Mouse (Mus musculus) heart, embryonic 12.5 days (tissue): Measurements from ENCODE around the gene Ggt6. TPM values are rescaled to one million over a fixed set of nuclear protein-coding genes. Genes with fewer than 3 reads are reported as not detected.

ENCODE experiments used
- ATAC-seq: fragments of 200-750 bp; cut with Nextera tagmentation; 2 replicates; pipeline ENCODE4 v1.8.0; 2017; ENCODE audit warnings: moderate TSS enrichment, moderate library complexity; ENCODE audit not compliant: insufficient number of reproducible peaks, low FRiP score
- H3K27ac ChIP-seq: fragments of 300-500 bp; sonication (generic); 2 replicates; pipeline ENCODE4 v1.5.1; 2016; ENCODE audit warnings: mild to moderate bottlenecking, moderate library complexity; ENCODE audit not compliant: poor library complexity, severe bottlenecking
- H3K27me3 ChIP-seq: fragments of 300-500 bp; sonication (generic); replicated peaks from 2 replicates; pipeline ENCODE4 v1.6.1; 2016; ENCODE audit warnings: mild to moderate bottlenecking, moderate library complexity
- H3K36me3 ChIP-seq: fragments of 300-500 bp; sonication (generic); 2 replicates; pipeline ENCODE4 v1.6.1; 2016; ENCODE audit warnings: mild to moderate bottlenecking, moderate library complexity
- H3K4me1 ChIP-seq: fragments of 300-500 bp; sonication (generic); replicated peaks from 2 replicates; pipeline ENCODE4 v1.6.1; 2016; ENCODE audit warnings: mild to moderate bottlenecking
- H3K4me2 ChIP-seq: fragments of 300-500 bp; sonication (generic); 2 replicates; pipeline ENCODE4 v1.6.1; 2016; ENCODE audit warnings: mild to moderate bottlenecking, moderate library complexity
- H3K4me3 ChIP-seq: fragments of 300-500 bp; sonication (generic); 2 replicates; pipeline ENCODE4 v1.5.1; 2016; ENCODE audit warnings: mild to moderate bottlenecking
- H3K9ac ChIP-seq: fragments of 300-500 bp; sonication (generic); 2 replicates; pipeline ENCODE4 v1.6.1; 2016; ENCODE audit warnings: mild to moderate bottlenecking, moderate library complexity
- H3K9me3 ChIP-seq: fragments of 300-500 bp; sonication (generic); replicated peaks from 2 replicates; pipeline ENCODE4 v1.6.1; 2016; ENCODE audit warnings: mild to moderate bottlenecking, moderate library complexity
- WGBS: fragments of 180-500 bp; shearing (Covaris S2); methylation state at CpG from one replicate; pipeline ENCODE4 v1.1.7; 2016; 5-methylcytosine and 5-hydroxymethylcytosine counted together
- polyA plus RNA-seq: library from polyadenylated mRNA; unstranded; fragments of >200 nt; fragmentation: Nextera tagmentation; extraction: Ambion mirVana; gene quantifications from 2 replicates; pipeline ENCODE4 v1.2.1, GENCODE M21; 2016

Ggt6 gene
- polyA plus RNA-seq, 1 experiment from 2014 or later = not detected

DNA sequence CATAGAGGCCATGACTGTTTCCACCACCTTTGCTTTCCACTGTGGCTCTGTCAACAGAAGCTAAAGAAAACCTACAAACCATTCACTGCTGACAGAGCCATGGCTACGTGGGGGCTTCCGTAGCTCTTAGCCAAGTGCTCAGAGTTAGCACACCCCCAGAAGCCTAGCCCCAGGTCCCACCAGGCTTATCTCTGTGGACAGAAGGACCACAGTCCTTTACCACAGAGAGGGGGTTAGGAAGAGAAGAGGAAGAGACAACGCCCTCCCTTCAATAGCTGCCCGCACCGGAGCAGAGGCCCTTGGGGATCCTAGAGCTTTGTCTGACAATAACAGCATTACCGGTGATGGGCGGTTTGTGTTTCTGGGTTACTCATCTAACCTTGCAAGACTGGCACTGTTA, 40.1 kb downstream of the Ggt6 start:
- WGBS = 57% methylated on average over 7 of the region's 7 CpGs
- Histone ChIP-seq H3K9ac (no peak overlapping the region), H3K27me3 (no peaks in the 10 kb centered on the region), H3K9me3 (no peaks in the 10 kb centered on the region), H3K4me2 (no peak overlapping the region), H3K27ac (no peak overlapping the region), H3K4me3 (no peak overlapping the region), H3K36me3 (no peaks in the 10 kb centered on the region), H3K4me1 (peaks cover 37% of the 10 kb centered on the region)
- peak; percentile 49 for ATAC-seq

- H3K9ac ChIP-seq = no peak overlapping the region
- no peaks in the 10 kb centered on the region for H3K36me3 ChIP-seq
- ATAC-seq = no peak
- no peak overlapping the region for H3K4me3 ChIP-seq
- peaks cover 35% of the 10 kb centered on the region; the same call in 1 of the 2 replicates for H3K4me1 ChIP-seq
- 71% methylated on average over 7 of the region's 7 CpGs for WGBS
- H3K27me3 ChIP-seq = no peaks in the 10 kb centered on the region
- no peaks in the 10 kb centered on the region for H3K9me3 ChIP-seq
- H3K27ac ChIP-seq = no peak overlapping the region
- peak overlapping the region; percentile 15; the same call in 1 of the 2 replicates for H3K4me2 ChIP-seq
These were observed 40.8 kb downstream of the Ggt6 start for GRCm38 (mm10) chr11:72476074-72476625.

DNA sequence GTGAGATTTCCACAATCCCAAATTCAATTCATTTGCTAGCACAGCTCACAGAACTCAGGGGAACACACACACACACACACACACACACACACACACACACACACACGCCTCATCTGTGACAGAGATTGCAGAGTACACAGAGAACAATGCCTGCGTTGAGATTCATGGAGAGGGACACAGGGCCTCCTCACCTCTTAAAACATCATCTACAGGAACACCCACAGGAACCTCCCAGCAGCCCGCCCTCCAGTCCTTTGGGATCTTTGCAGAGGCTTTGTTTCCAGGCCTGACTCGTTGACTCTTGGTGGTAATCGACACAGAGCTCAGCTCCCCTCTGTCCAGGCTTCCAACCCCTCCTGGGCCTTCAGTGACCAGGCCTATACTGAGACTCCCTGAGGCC, 41.9 kb downstream of the Ggt6 start:
- H3K36me3 ChIP-seq = no peaks in the 10 kb centered on the region
- no peak for ATAC-seq
- WGBS = 32% methylated on average over 5 of the region's 5 CpGs
- no peaks in the 10 kb centered on the region for H3K27me3 ChIP-seq
- H3K9me3 ChIP-seq = no peaks in the 10 kb centered on the region
- H3K4me3 ChIP-seq = no peak overlapping the region
- no peak overlapping the region for H3K27ac ChIP-seq
- H3K4me1 ChIP-seq = peaks cover 43% of the 10 kb centered on the region
- no peak overlapping the region for H3K9ac ChIP-seq
- H3K4me2 ChIP-seq = no peak overlapping the region

DNA sequence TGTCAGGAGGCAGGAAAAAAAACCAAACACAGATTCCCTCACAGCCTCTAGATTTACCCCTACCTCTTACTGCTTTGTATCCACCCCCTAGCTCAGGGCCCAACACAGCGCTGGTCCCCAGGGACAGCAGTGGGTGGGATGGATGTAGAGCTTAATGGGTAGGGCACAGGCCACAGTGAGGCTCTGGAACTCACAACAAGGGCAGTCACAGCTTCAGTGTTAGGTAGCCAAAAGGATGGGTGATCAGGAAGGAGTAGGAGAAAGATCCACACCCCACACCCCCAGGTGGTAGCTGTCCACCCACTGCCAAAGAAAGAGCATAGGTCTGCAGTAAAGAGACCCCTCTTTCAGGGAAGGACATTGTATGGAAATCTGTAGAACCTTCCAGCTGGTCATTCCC, 42.3 kb downstream of the Ggt6 start:
- Histone ChIP-seq H3K4me2 (no peak overlapping the region), H3K36me3 (no peaks in the 10 kb centered on the region), H3K27ac (peak overlapping the region; percentile 53; the same call in 1 of the 2 replicates), H3K4me1 (peaks cover 47% of the 10 kb centered on the region), H3K9me3 (no peaks in the 10 kb centered on the region), H3K9ac (no peak overlapping the region), H3K4me3 (no peak overlapping the region), H3K27me3 (no peaks in the 10 kb centered on the region)
- ATAC-seq = no peak
- 93% methylated on average over 1 of the region's 1 CpGs for WGBS

DNA sequence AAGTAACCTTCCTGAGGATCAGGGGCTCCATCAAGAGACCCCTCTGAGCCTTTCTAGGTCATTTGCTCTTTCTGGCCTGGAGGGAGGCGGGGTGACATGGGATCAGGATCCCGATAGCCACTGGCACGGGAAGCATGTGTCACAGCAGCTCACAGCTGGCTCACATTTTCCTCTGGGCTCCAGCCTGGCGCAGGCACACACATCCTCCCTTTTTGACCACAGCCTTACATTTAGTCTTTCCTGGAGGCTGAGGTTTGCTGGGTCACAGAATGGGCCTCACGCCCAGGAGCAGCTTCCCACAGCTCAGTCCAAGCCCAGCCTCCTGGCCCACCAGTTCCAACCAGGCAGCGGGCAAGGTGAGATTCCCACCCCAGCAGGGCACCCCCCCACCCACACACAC, 42.9 kb downstream of the Ggt6 start:
- WGBS = 57% methylated on average over 6 of the region's 6 CpGs
- H3K27me3 ChIP-seq = no peaks in the 10 kb centered on the region
- peaks cover 50% of the 10 kb centered on the region for H3K4me1 ChIP-seq
- H3K4me3 ChIP-seq = no peak overlapping the region
- no peak overlapping the region for H3K9ac ChIP-seq
- no peak overlapping the region for H3K4me2 ChIP-seq
- H3K9me3 ChIP-seq = no peaks in the 10 kb centered on the region
- no peak for ATAC-seq
- peak overlapping the region; percentile 53 for H3K27ac ChIP-seq
- H3K36me3 ChIP-seq = no peaks in the 10 kb centered on the region

- Histone ChIP-seq H3K27me3 (no peaks in the 10 kb centered on the region), H3K9ac (no peak overlapping the region), H3K4me2 (no peak overlapping the region), H3K9me3 (no peaks in the 10 kb centered on the region), H3K36me3 (no peaks in the 10 kb centered on the region), H3K4me1 (peaks cover 50% of the 10 kb centered on the region), H3K4me3 (no peak overlapping the region), H3K27ac (no peak overlapping the region)
- WGBS = 62% methylated on average over 2 of the region's 2 CpGs
- no peak for ATAC-seq
These were observed 44.2 kb downstream of the Ggt6 start for GRCm38 (mm10) chr11:72479499-72479898.

- 73% methylated on average over 5 of the region's 5 CpGs for WGBS
- H3K4me2 ChIP-seq = no peak overlapping the region
- 0 out of 2 replicates have a peak, but pooled peaks cover 5% of the 10 kb centered on the region for H3K27me3 ChIP-seq
- H3K9me3 ChIP-seq = no peaks in the 10 kb centered on the region
- peak overlapping the region; percentile 21 for H3K27ac ChIP-seq
- ATAC-seq = no peak
- H3K36me3 ChIP-seq = no peaks in the 10 kb centered on the region
- H3K9ac ChIP-seq = no peak overlapping the region
- H3K4me3 ChIP-seq = no peak overlapping the region
- peaks cover 46% of the 10 kb centered on the region for H3K4me1 ChIP-seq
These were observed 46.0 kb downstream of the Ggt6 start for GRCm38 (mm10) chr11:72481313-72481712.

- H3K4me3 ChIP-seq = no peak overlapping the region
- H3K9ac ChIP-seq = no peak overlapping the region
- peak; percentile 78 for ATAC-seq
- no peak overlapping the region for H3K4me2 ChIP-seq
- WGBS = 41% methylated on average over 4 of the region's 4 CpGs
- H3K9me3 ChIP-seq = no peaks in the 10 kb centered on the region
- no peaks in the 10 kb centered on the region for H3K36me3 ChIP-seq
- peaks cover 10% of the 10 kb centered on the region; the same call in 1 of the 2 replicates for H3K27me3 ChIP-seq
- peaks cover 42% of the 10 kb centered on the region for H3K4me1 ChIP-seq
- H3K27ac ChIP-seq = peak overlapping the region; percentile 33; the same call in 1 of the 2 replicates
These were observed 46.6 kb downstream of the Ggt6 start for GRCm38 (mm10) chr11:72481952-72482351.

DNA sequence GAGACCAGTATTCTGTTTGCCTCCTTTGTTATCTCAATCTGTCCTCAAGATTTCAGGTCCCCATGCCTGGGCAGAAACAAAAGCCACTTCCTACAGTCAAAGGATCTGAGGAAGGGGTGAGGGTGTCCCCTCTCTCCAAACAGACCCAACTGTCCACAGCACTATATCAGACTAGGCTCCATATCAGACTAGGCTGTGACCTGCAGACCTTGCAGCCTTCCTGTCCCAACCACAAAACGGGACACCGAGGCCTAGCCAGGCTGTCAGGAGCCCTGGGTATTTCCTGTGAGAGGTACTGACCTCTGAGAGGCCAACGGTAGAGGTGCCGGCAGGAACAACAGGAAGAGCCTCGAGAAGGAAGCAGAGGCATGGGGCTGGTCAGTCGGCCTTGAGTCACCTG, 49.2 kb downstream of the Ggt6 start:
- no peak for ATAC-seq
- H3K36me3 ChIP-seq = no peaks in the 10 kb centered on the region
- H3K4me3 ChIP-seq = no peak overlapping the region
- peaks cover 34% of the 10 kb centered on the region for H3K27me3 ChIP-seq
- no peaks in the 10 kb centered on the region for H3K9me3 ChIP-seq
- WGBS = 36% methylated on average over 6 of the region's 6 CpGs
- H3K27ac ChIP-seq = no peak overlapping the region
- no peak overlapping the region for H3K9ac ChIP-seq
- H3K4me2 ChIP-seq = 0 out of 2 replicates have a peak overlapping the region, but pooled peaks have one; percentile 16
- peaks cover 32% of the 10 kb centered on the region for H3K4me1 ChIP-seq

DNA sequence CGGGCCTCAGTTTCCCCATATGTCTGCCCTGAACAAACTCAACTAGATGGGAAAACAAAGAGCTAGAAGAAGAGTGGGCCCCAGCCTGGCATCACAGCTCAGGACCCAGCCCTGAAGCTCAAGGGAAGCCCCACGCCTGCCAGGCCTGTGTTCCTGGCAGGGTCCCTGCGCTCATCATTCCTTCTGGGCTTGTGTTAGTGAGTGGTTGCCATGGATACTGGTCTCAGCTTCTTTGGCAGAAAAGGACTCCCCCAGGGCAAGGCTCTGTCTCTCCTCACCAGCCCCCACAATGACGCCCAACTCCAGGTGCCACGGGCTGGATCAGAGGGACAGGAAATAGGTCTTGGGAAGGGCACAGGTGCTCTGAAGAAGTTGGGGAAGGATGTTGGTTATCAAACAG, 49.8 kb downstream of the Ggt6 start:
- Histone ChIP-seq H3K4me3 (no peak overlapping the region), H3K36me3 (no peaks in the 10 kb centered on the region), H3K27me3 (peaks cover 35% of the 10 kb centered on the region), H3K9me3 (no peaks in the 10 kb centered on the region), H3K9ac (no peak overlapping the region), H3K27ac (no peak overlapping the region), H3K4me1 (peaks cover 32% of the 10 kb centered on the region), H3K4me2 (no peak overlapping the region)
- WGBS = 58% methylated on average over 5 of the region's 5 CpGs
- no peak for ATAC-seq

GRCm38 (mm10) chr11:72485960-72486359, 50.6 kb downstream of the Ggt6 start:
- Histone ChIP-seq H3K4me1 (peaks cover 32% of the 10 kb centered on the region), H3K36me3 (no peaks in the 10 kb centered on the region), H3K27me3 (peaks cover 42% of the 10 kb centered on the region), H3K27ac (no peak overlapping the region), H3K4me2 (no peak overlapping the region), H3K9me3 (no peaks in the 10 kb centered on the region), H3K9ac (no peak overlapping the region), H3K4me3 (no peak overlapping the region)
- 64% methylated on average over 11 of the region's 11 CpGs for WGBS
- ATAC-seq = no peak

- Histone ChIP-seq H3K27ac (no peak overlapping the region), H3K9me3 (no peaks in the 10 kb centered on the region), H3K27me3 (peaks cover 46% of the 10 kb centered on the region), H3K9ac (no peak overlapping the region), H3K4me3 (no peak overlapping the region), H3K36me3 (no peaks in the 10 kb centered on the region), H3K4me1 (peaks cover 24% of the 10 kb centered on the region), H3K4me2 (peak overlapping the region; percentile 100)
- ATAC-seq = no peak
- 45% methylated on average over 5 of the region's 5 CpGs for WGBS
These were observed 51.8 kb downstream of the Ggt6 start for GRCm38 (mm10) chr11:72487171-72487570.
